Mouse (Mus musculus) CD4-positive, CD25-positive, alpha-beta regulatory T cell, adult 2 months (primary cell): ENCODE results near the gene Ceacam16.
A peak's percentile ranks its signal among the peaks of the same experiment; 100 is the strongest.

ENCODE experiments used
- DNase-seq: peaks from one replicate; pipeline ENCODE4 v3.0.0-alpha.2; 2012; ENCODE audit warnings: low read depth, low spot score

Ceacam16 gene

DNA sequence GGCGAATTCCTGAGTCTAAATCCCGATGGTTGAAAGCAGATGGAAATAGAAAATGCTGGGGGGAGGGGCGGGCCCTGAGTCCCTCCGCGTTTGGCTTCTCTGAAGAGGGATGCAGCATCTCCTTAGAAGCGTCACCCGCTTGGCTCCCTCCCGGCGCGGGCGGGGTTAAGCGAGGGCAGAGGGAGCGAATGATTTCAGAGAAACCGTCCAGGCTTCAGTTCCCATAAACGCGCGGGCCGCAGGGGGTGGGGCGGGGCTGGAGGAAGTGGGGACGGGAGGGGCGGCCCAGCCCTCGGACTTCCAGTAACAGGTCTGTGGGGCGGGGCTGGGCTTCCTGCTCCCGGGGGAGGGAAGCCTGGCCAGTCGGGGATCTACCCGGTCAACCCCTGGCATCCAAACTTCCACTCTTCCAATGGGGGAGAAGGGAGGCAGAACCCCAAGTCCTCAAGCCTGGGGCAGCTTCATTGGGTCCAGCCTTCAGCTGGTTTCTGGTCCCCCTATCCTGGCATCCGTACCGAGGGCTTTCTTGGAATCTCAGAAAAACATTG is 44.8 kb downstream of the Ceacam16 start:
- DNase-seq, result peak; percentile 75

DNA sequence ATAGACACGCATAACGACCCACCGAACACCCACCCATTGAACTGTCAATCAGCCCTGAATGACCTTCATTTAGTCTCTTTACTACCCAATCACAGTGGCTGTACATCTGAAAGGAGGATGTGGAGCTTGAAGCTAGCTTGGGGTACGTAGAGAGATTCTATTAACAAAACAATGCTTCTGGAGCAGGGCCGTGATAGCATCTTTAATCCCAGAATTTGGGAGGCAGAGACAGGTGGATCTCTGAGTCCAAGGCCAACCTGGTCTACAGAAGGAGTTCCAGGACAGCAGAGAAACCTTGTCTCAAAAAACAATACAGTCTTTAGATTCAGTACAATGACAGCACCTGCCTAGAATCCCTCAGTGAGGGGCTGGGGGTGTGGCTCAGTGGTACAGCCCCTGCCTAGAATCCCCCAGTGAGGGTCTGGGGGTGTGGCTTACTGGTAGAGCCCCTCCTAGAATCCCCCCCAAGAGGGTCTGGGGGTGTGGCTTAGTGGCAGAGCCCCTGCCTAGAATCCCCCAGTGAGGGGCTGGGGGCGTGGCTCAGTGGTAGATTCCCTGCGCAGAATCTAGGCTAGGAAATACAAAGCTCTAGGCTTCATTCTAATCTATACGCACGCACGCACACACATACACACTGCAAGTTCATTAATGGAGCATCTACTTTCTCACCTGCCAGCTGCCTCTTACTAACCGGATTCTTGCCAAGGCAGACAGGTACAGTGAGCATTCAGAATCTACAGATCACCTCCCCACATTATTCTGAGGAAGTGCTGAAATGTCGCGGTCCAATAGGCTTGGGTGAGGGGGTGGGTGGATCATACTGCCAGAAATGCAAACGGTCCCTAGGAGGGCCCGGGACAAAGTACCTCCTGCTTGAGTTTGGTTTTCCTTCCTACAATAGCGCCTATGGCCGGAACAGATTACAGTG is 45.5 kb downstream of the Ceacam16 start:
- DNase-seq, result peak; percentile 60

DNA sequence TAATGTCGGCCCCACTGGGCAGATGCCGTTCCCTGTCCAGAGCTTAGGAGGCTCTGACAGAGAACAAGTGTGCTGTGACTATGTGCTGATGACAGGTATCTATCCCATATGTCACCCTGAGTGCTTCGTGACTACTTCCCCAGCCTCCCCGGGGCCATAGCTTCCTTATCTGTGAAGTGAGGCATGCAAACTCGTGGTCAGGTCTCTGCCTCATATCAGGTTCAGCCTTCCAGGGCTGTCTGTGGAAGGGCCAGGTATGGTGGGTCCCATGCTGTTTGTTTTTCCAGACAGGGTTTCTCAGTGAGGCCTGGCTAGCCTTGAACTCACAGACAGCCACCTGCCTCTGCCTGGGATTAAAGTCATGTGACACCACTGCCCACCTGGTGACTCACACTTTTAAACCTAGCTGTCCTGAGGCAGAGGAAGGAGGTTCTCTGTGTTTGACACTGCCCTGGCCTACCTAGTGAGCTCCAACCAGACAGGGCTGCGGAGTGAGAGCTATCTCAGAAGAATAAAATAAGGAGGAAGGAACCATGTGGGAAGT is 47.4 kb downstream of the Ceacam16 start:
- DNase-seq, result no peak

DNA sequence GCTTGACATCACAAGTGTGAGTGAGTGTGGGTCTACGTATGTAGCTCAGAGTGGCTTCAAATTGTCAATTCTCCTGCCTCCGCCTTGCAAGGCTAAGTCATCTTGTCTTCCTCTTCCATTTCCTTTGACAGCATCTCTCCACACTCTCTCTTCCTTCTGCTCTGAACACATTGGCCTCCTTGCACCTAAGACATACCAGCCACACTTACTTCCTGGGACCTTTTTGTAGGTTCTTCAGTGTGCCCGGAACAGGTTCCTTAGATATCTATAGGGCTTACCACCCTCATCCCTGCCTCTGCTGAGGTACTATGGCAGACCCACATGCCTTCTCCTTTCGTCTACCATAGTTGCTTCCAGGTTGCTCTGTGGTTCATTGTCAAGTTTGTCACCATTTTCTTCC is 47.9 kb downstream of the Ceacam16 start:
- no peak for DNase-seq

DNA sequence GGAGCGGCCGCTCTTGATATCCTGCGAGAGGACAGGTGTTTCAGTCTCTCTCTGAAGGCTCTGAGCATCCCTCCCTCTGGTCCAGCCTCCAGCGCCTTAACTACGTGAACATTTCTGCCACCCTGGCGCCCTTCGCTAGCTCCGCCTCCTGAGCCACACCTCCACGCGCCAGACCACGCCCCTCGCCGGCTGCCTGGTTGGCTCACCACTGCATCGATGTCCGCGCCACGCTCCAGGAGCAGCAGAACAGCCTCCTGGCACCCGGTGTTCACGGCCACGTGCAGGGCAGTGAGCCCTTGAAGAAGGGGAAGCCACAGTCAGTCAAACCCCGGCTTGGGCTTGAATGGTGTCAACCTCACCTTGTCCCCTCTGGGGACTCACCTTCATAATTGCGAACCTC is 50.0 kb downstream of the Ceacam16 start:
- DNase-seq, result no peak

DNA sequence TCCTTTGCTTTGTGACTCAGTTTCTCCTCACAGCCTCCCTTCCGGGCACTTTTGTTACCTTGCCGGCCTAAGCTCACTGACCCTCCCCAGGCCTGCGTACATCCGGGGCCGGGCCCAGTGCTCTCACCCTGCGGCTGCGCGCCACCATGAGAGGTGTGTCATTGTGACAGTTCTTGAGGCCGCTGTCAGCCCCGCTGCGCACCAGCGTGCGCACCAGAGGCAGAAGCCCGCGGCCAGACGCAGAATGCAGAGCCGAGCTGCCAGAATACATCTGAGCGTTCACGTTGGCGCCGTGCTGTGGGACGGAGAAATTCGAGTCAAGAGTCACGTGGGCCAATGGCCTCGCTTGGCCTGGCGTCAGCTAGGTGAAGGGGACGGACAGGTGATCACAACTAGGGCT is 51.7 kb downstream of the Ceacam16 start:
- DNase-seq, result no peak

DNA sequence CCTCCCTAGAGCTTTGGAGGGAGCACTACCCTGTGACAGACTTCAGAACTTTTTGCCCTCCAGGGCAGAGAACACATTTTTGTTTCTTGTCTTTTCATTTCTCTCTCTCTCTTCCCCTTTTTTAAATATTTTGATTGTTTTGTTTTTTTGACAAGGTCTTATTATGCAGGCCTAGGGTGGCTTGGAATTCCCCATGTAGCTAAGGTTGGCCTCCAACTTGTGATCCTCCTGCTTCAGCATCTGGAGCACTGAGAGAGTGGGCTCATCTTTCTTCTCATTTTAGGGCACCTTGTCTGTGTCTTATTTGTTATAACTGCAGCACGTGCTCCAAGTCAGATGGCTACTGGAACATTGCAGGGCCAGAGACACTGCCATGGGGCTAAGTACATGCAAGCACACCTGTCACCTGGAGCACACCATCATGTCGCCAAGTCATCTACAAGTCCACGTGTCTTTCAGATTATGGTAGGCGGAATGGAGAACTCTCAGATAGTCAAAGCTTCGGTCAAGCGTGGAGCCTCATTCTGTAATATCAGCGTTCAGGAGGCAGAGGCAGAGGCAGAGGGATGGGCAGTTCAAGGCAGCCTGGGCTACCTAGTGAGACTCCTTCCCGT is 54.6 kb downstream of the Ceacam16 start:
- DNase-seq, result no peak

DNA sequence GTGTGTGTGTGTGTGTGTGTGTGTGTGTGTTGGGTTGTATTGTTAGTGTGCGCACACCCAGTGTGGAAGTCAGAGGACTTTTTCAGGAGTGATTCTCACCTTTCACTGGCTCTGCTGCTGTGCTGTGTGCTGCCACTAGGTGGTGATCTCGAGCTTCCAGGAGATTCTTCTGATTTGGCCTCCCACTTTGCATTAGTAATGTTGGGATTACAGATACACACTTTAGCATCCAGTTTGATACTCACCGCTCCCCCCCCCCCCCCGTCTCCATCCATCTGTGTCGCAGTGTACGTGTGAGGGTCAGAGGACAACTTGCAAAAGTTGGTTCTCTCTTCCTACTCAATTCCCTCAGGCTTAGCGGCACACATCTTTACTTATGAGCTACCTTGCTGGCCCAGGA is 58.1 kb downstream of the Ceacam16 start:
- DNase-seq, result peak; percentile 86
